Mouse (Mus musculus) heart, postnatal 25 days (tissue): ENCODE data around the gene Mpp5. TPM values are rescaled to one million over a fixed set of nuclear protein-coding genes. Genes with fewer than 3 reads are reported as not detected.

Experiments
- DNase-seq: peaks from one replicate; pipeline ENCODE4 v3.0.0; 2022; ENCODE audit warnings: low spot score
- intact Hi-C: fragments of 180-260 bp; cut with DNase I; formaldehyde crosslinking; loops from one replicate; pipeline ENCODE4 v1.15.1; 2025
- total RNA-seq, 2 experiments: library from RNA; stranded (reverse); gene quantifications; 2 replicates each; pipeline ENCODE4 v1.2.3; 2021

The Mpp5 gene
- total RNA-seq, 2 experiments from 2014 or later, result 14.1 to 17.1 TPM

- intact Hi-C loops, result no loop called here
- DNase-seq, result no peak
These were observed 85.8 kb downstream of the Mpp5 start for GRCm38 (mm10) chr12:78834496-78834895.

GRCm38 (mm10) chr12:78839906-78840305 is 91.2 kb downstream of the Mpp5 start:
- no peak for DNase-seq
- intact Hi-C loops, result no loop called here

- intact Hi-C loops, result no loop called here
- DNase-seq, result no peak
These were observed 93.7 kb downstream of the Mpp5 start for GRCm38 (mm10) chr12:78842429-78842828.

GRCm38 (mm10) chr12:78848246-78848645 is 99.5 kb downstream of the Mpp5 start:
- intact Hi-C loops, result no loop called here
- no peak for DNase-seq

GRCm38 (mm10) chr12:78860921-78861495 is 112.3 kb downstream of the Mpp5 start:
- no peak for DNase-seq

GRCm38 (mm10) chr12:78861496-78862253 is 113.0 kb downstream of the Mpp5 start, which contains the start of the genes Atp6v1d and Eif2s1:
Gene Atp6v1d (minus strand): TSS chr12:78861638.
Gene Eif2s1 (plus strand): TSS chr12:78861819.
- intact Hi-C loops, result loop anchor here (2.0 kb wide), 1 partner anchor 113 kb away; the partner anchor contains the start of gene Mpp5
- peak; percentile 98 for DNase-seq

More at GRCm38 (mm10) chr12:78860921-78861495, 112.3 kb downstream of the Mpp5 start:
- intact Hi-C loops, result no loop called here

- no peak for DNase-seq
- intact Hi-C loops, result loop anchor here (2.0 kb wide), 1 partner anchor 113 kb away; the partner anchor contains the start of gene Mpp5
These were observed 113.6 kb downstream of the Mpp5 start for GRCm38 (mm10) chr12:78862254-78862730.

GRCm38 (mm10) chr12:78865434-78865833 is 116.7 kb downstream of the Mpp5 start:
- DNase-seq, result no peak
- intact Hi-C loops, result no loop called here

- no peak for DNase-seq
- intact Hi-C loops, result no loop called here
These were observed 119.4 kb downstream of the Mpp5 start for GRCm38 (mm10) chr12:78868115-78868514.

- DNase-seq, result no peak
- intact Hi-C loops, result no loop called here
These were observed 125.9 kb downstream of the Mpp5 start for GRCm38 (mm10) chr12:78874581-78874980.

GRCm38 (mm10) chr12:78890062-78890461 is 141.4 kb downstream of the Mpp5 start:
- intact Hi-C loops, result no loop called here
- no peak for DNase-seq

Other genes with a start within 250 kb of the Mpp5 start
- gene Fam71d, start 57.4 kb upstream of the Mpp5 start, total RNA-seq, result not detected
- 10 to 100 TPM; 81.9 to 83.8 TPM for gene Atp6v1d, start 112.7 kb downstream of the Mpp5 start, total RNA-seq
- 10 to 100 TPM; 52.2 to 56.2 TPM for gene Eif2s1, start 112.9 kb downstream of the Mpp5 start, total RNA-seq
- under 1 TPM; 0.28 to 0.47 TPM for gene Plek2, start 158.1 kb downstream of the Mpp5 start, total RNA-seq